In genomic region chr19:46486709-46487108, GRCm38 (mm10) we compare ENCODE assay signal across 15 mouse cellular contexts. TPM values are rescaled to one million over a fixed set of nuclear protein-coding genes. Genes with fewer than 3 reads are reported as not detected.
DNase-seq lines count a peak whose midpoint lies in the region; ATAC-seq and TF ChIP-seq lines count a peak whose summit lies in the region.
"Had no signal": no experiment of that assay in that cellular context is flagged by ENCODE, and none has a peak within 500 bp of the region (broad histone marks: within the 10 kb centered on the region; RNA-seq: fewer than 3 reads in every experiment).

No protein-coding gene starts in this region.

- DNase-seq in heart, adult 11 months = peak; percentile 95
- DNase-seq in heart, postnatal 4 days = no peak
- DNase-seq in kidney, adult 18-20 months = no peak
- DNase-seq in stomach, postnatal 0 days (ENCODE audit: low spot score) = no peak
- DNase-seq in testis, postnatal 10 days (ENCODE audit: low spot score) = no peak
- no peak for DNase-seq in cerebellum, postnatal 25 days
- DNase-seq: cerebellum, postnatal 14 days; kidney, postnatal 14 days; lung, postnatal 36 days had no signal

- no peaks in the 10 kb centered on the region for H3K9me3 ChIP-seq in kidney, embryonic 16.5 days (ENCODE audit: low read length)
- H3K9me3 ChIP-seq in stomach, embryonic 16.5 days (replicated peaks; ENCODE audit: control insufficient read depth, low read length) = no peaks in the 10 kb centered on the region
- no peaks in the 10 kb centered on the region for H3K9me3 ChIP-seq in stomach, postnatal 0 days (ENCODE audit: control insufficient read depth, low read length)
- H3K9me3 ChIP-seq: embryonic facial prominence, embryonic 13.5 days; forebrain, embryonic 13.5 days had no signal

- 0 out of 2 replicates have a peak overlapping the region, but pooled peaks have one; percentile 24 for H3K9ac ChIP-seq in kidney, embryonic 16.5 days (replicated peaks; ENCODE audit: low read length)
- H3K9ac ChIP-seq in stomach, embryonic 16.5 days (ENCODE audit: low read length) = no peak overlapping the region
- H3K9ac ChIP-seq in stomach, postnatal 0 days (ENCODE audit: low read length) = no peak overlapping the region
- H3K9ac ChIP-seq: forebrain, embryonic 13.5 days had no signal

- no peak for TF ChIP-seq CTCF in stomach, postnatal 0 days (IDR thresholded peaks at IDR 0.05; ENCODE audit: low read depth)

- H3K4me1 ChIP-seq in kidney, embryonic 16.5 days (ENCODE audit: insufficient read depth, low read length) = peaks cover 47% of the 10 kb centered on the region
- H3K4me1 ChIP-seq in stomach, embryonic 16.5 days (ENCODE audit: control insufficient read depth, insufficient read depth, low read length) = peaks cover 39% of the 10 kb centered on the region
- H3K4me1 ChIP-seq in stomach, postnatal 0 days (replicated peaks; ENCODE audit: control insufficient read depth, insufficient read depth) = peaks cover 32% of the 10 kb centered on the region

- H3K27ac ChIP-seq in kidney, embryonic 16.5 days (ENCODE audit: low read length) = peak overlapping the region; percentile 13; the same call in 1 of the 2 replicates
- 0 out of 2 replicates have a peak overlapping the region, but pooled peaks have one; percentile 1 for H3K27ac ChIP-seq in stomach, embryonic 16.5 days (ENCODE audit: low read length)
- H3K27ac ChIP-seq in stomach, postnatal 0 days (replicated peaks) = no peak overlapping the region
- H3K27ac ChIP-seq: forebrain, embryonic 13.5 days; left cerebral cortex, adult 2 months had no signal

- H3K4me2 ChIP-seq in kidney, embryonic 16.5 days (replicated peaks; ENCODE audit: low read depth, low read length) = no peak overlapping the region
- H3K4me2 ChIP-seq in stomach, embryonic 16.5 days (ENCODE audit: low read depth, low read length) = no peak overlapping the region
- no peak overlapping the region for H3K4me2 ChIP-seq in stomach, postnatal 0 days (replicated peaks; ENCODE audit: low read depth)
- H3K4me2 ChIP-seq: embryonic facial prominence, embryonic 13.5 days; forebrain, embryonic 13.5 days had no signal

- TF ChIP-seq EP300 in stomach, postnatal 0 days (optimal IDR thresholded peaks at IDR 0.05) = no peak

- H3K4me3 ChIP-seq in kidney, embryonic 16.5 days (ENCODE audit: low read length) = no peak overlapping the region
- no peak overlapping the region for H3K4me3 ChIP-seq in stomach, embryonic 16.5 days (replicated peaks; ENCODE audit: low read length)
- no peak overlapping the region for H3K4me3 ChIP-seq in stomach, postnatal 0 days (ENCODE audit: low read depth, low read length)
- H3K4me3 ChIP-seq: embryonic facial prominence, embryonic 13.5 days; forebrain, embryonic 13.5 days; left cerebral cortex, adult 2 months had no signal

- no peak for ATAC-seq in kidney, embryonic 16.5 days (ENCODE audit: low FRiP score, low TSS enrichment)
- ATAC-seq in stomach, embryonic 16.5 days (ENCODE audit: insufficient read depth, low FRiP score) = no peak
- no peak for ATAC-seq in stomach, postnatal 0 days (ENCODE audit: low FRiP score, low TSS enrichment)
- ATAC-seq: forebrain, embryonic 13.5 days; hindbrain, embryonic 16.5 days had no signal

- 73% methylated on average over 2 of the region's 2 CpGs for WGBS in kidney, embryonic 16.5 days
- 53% methylated on average over 2 of the region's 2 CpGs for WGBS in stomach, embryonic 16.5 days
- WGBS in stomach, postnatal 0 days = 45% methylated on average over 2 of the region's 2 CpGs

- no peaks in the 10 kb centered on the region for H3K27me3 ChIP-seq in kidney, embryonic 16.5 days (ENCODE audit: insufficient read depth, low read length)
- no peaks in the 10 kb centered on the region for H3K27me3 ChIP-seq in stomach, embryonic 16.5 days (ENCODE audit: control insufficient read depth, insufficient read depth, low read length)
- no peaks in the 10 kb centered on the region for H3K27me3 ChIP-seq in stomach, postnatal 0 days (ENCODE audit: control insufficient read depth, insufficient read depth, low read length)
- H3K27me3 ChIP-seq: embryonic facial prominence, embryonic 13.5 days; forebrain, embryonic 13.5 days had no signal

- peaks cover 12% of the 10 kb centered on the region for H3K36me3 ChIP-seq in kidney, embryonic 16.5 days (ENCODE audit: insufficient read depth, low read length)
- H3K36me3 ChIP-seq in stomach, embryonic 16.5 days (ENCODE audit: control insufficient read depth, insufficient read depth, low read length) = no peaks in the 10 kb centered on the region
- peaks cover 7% of the 10 kb centered on the region; the same call in 1 of the 2 replicates for H3K36me3 ChIP-seq in stomach, postnatal 0 days (ENCODE audit: control insufficient read depth, insufficient read depth, low read length)

RNA-seq across cellular contexts. Expression of gene Trim8, which starts 14.8 kb away (rescaled TPM):
- 10 to 100 TPM; 50.1 to 53.8 TPM for total RNA-seq in heart, postnatal 4 days (2021)
- 22.2 and 26.0 TPM in 2 replicates for polyA plus RNA-seq in kidney, embryonic 16.5 days (2015; fragmentation: Nextera tagmentation; extraction: Ambion mirVana)
- 11.8 and 16.2 TPM in 2 replicates for polyA plus RNA-seq in stomach, embryonic 16.5 days (2015; fragmentation: Nextera tagmentation; extraction: Ambion mirVana)
- 15.1 and 16.4 TPM in 2 replicates for polyA plus RNA-seq in stomach, postnatal 0 days (2015; fragmentation: Nextera tagmentation; extraction: Ambion mirVana)
